Mouse (Mus musculus) liver, postnatal 0 days (tissue): ENCODE measurements around the gene Kpna4.

Experiments
- CTCF ChIP-seq: sonication (generic); IDR thresholded peaks from 2 replicates; pipeline ENCODE4 v1.5.1; 2016; ENCODE audit warnings: antibody characterized with exemption, low read depth
- EP300 ChIP-seq: IDR thresholded peaks from 2 replicates; pipeline ENCODE4 v1.6.1; 2016; ENCODE audit warnings: antibody characterized with exemption, low read depth, mild to moderate bottlenecking

- no peak for TF ChIP-seq CTCF
- TF ChIP-seq EP300 = no peak
These were observed 75.0 kb downstream of the Kpna4 start for GRCm38 (mm10) chr3:69051894-69052293.
